Mouse (Mus musculus) megakaryocyte, embryonic 14.5 days (primary cell): ENCODE measurements around the gene C2.

Experiments used
- FLI1 ChIP-seq: IDR thresholded peaks from 2 replicates; pipeline ENCODE4 v1.6.1; 2012; ENCODE audit warnings: low read length, inconsistent platforms, mixed read lengths
- GATA1 ChIP-seq: IDR thresholded peaks from 3 replicates; pipeline ENCODE4 v1.6.1; 2012; ENCODE audit warnings: mixed read lengths, low read length, inconsistent platforms, borderline replicate concordance

DNA sequence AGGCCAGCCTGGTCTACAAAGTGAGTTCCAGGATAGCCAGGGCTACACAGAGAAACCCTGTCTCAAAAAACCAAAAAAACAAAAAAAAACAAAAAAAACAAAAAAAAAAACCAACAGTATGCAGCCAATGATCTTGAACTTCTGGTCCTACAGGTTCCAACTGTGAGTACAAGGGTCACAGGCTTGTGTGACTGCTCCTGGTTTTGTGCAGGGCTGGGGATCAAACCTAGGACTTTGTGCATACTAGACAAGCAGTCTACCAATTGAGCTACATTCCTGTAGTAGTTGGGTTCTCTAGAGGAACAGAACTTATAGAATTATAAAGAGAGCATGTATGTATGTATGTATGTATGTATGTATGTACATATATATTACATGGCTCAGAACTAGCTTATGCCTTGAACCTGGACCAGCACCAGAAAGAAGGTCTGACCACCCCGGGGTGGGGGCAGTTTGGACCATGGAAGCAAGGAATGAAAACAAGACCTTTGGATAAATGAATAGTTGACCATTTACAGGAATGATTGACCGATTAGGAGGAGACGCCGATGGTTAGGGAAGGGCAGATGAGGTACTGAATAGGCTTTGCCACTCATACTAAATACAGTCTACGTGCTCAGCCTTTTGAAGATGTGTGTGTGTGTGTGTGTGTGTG is 48.5 kb upstream of the C2 start:
- TF ChIP-seq GATA1 (no peak), FLI1 (no peak)
